Mouse (Mus musculus) thymus, postnatal 0 days (tissue): ENCODE measurements around the gene Gm28778. TPM values are rescaled to one million over a fixed set of nuclear protein-coding genes. Genes with fewer than 3 reads are reported as not detected.

Experiments
- polyA plus RNA-seq: library from polyadenylated mRNA; unstranded; fragments of >200 nt; fragmentation: Nextera tagmentation; extraction: Ambion mirVana; gene quantifications from 2 replicates; pipeline ENCODE4 v1.2.1, GENCODE M21; 2015

Gene Gm28778
- polyA plus RNA-seq, 1 experiment from 2014 or later: not detected

Other genes with a start within 250 kb of the Gm28778 start
- 0.27 and 0.33 TPM in 2 replicates for gene Mstn, start 235.5 kb upstream of the Gm28778 start, polyA plus RNA-seq
- not detected in 2 replicates for gene 1700019A02Rik, start 109.5 kb upstream of the Gm28778 start, polyA plus RNA-seq
- gene Pms1, start 93 bp upstream of the Gm28778 start, polyA plus RNA-seq: 17.7 and 19.4 TPM in 2 replicates
- gene Ormdl1, start within 50 bp of the Gm28778 start, polyA plus RNA-seq: 65.1 and 65.9 TPM in 2 replicates
- gene Osgepl1, start 16.5 kb downstream of the Gm28778 start, polyA plus RNA-seq: 19.8 and 22.3 TPM in 2 replicates
- 4.6 and 5.7 TPM in 2 replicates for gene Asdurf, start 55.5 kb downstream of the Gm28778 start, polyA plus RNA-seq
- 0.36 and 0.49 TPM in 2 replicates for gene Gm28551, start 55.6 kb downstream of the Gm28778 start, polyA plus RNA-seq
- gene Asnsd1, start 55.6 kb downstream of the Gm28778 start, polyA plus RNA-seq: 62.4 and 62.9 TPM in 2 replicates